Mouse (Mus musculus) midbrain, postnatal 0 days (tissue): ENCODE measurements around the gene Ppp1r3f. TPM values are rescaled to one million over a fixed set of nuclear protein-coding genes. Genes with fewer than 3 reads are reported as not detected.

Source experiments
- ATAC-seq: fragments of 200-750 bp; cut with Nextera tagmentation; 2 replicates; pipeline ENCODE4 v1.8.0; 2017; ENCODE audit warnings: moderate number of reproducible peaks, mild to moderate bottlenecking, moderate TSS enrichment, moderate library complexity; ENCODE audit not compliant: low FRiP score
- DNase-seq: peaks from one replicate; pipeline ENCODE4 v3.0.0-alpha.2; 2015; ENCODE audit warnings: low spot score
- H3K27ac ChIP-seq: fragments of 300-500 bp; sonication (generic); 2 replicates; pipeline ENCODE4 v1.5.1; 2014; ENCODE audit warnings: low read depth, mild to moderate bottlenecking, low read length, mixed read lengths
- H3K27me3 ChIP-seq: fragments of 300-500 bp; sonication (generic); 2 replicates; pipeline ENCODE4 v1.6.1; 2014; ENCODE audit warnings: low read length, control low read depth, mixed read lengths; ENCODE audit not compliant: insufficient read depth
- H3K36me3 ChIP-seq: fragments of 300-500 bp; sonication (generic); 2 replicates; pipeline ENCODE4 v1.6.1; 2014; ENCODE audit warnings: low read length, control low read depth, mixed read lengths; ENCODE audit not compliant: insufficient read depth
- H3K4me1 ChIP-seq: fragments of 300-500 bp; sonication (generic); 2 replicates; pipeline ENCODE4 v1.6.1; 2014; ENCODE audit warnings: mild to moderate bottlenecking, control low read depth, antibody characterized with exemption, low read length, mixed read lengths; ENCODE audit not compliant: insufficient read depth
- H3K4me2 ChIP-seq: fragments of 300-500 bp; sonication (generic); 2 replicates; pipeline ENCODE4 v1.6.1; 2014; ENCODE audit warnings: low read depth, mild to moderate bottlenecking, low read length, mixed read lengths; ENCODE audit not compliant: poor library complexity, severe bottlenecking
- H3K4me3 ChIP-seq: fragments of 300-500 bp; sonication (generic); 2 replicates; pipeline ENCODE4 v1.5.1; 2014; ENCODE audit warnings: low read depth, mild to moderate bottlenecking, low read length, moderate library complexity
- H3K9ac ChIP-seq: fragments of 300-500 bp; sonication (generic); replicated peaks from 2 replicates; pipeline ENCODE4 v1.6.1; 2014; ENCODE audit warnings: mild to moderate bottlenecking, low read length, moderate library complexity, mixed read lengths; ENCODE audit not compliant: poor library complexity, severe bottlenecking
- H3K9me3 ChIP-seq: fragments of 300-500 bp; sonication (generic); 2 replicates; pipeline ENCODE4 v1.6.1; 2016; ENCODE audit warnings: low read length, control low read depth
- CTCF ChIP-seq: IDR thresholded peaks from 2 replicates; pipeline ENCODE4 v1.5.1; 2016; ENCODE audit warnings: antibody characterized with exemption, mild to moderate bottlenecking
- WGBS: fragments of 180-500 bp; shearing (Covaris S2); extraction: QIAGEN DNeasy Blood & Tissue Kit; methylation state at CpG from one replicate; pipeline ENCODE4 v1.1.7; 2014; 5-methylcytosine and 5-hydroxymethylcytosine counted together
- polyA plus RNA-seq: library from polyadenylated mRNA; unstranded; fragments of >200 nt; fragmentation: Nextera tagmentation; extraction: Ambion mirVana; gene quantifications from 2 replicates; pipeline ENCODE4 v1.2.1, GENCODE M21; 2015
- total RNA-seq: library from RNA; depleted of rRNA; stranded (reverse); fragments of >200 nt; gene quantifications from 2 replicates; pipeline ENCODE4 v1.2.3, GENCODE M21; 2014

Ppp1r3f gene
- total and polyA plus RNA-seq, 2 experiments from 2014 or later, result 9.4 to 27.3 TPM

DNA sequence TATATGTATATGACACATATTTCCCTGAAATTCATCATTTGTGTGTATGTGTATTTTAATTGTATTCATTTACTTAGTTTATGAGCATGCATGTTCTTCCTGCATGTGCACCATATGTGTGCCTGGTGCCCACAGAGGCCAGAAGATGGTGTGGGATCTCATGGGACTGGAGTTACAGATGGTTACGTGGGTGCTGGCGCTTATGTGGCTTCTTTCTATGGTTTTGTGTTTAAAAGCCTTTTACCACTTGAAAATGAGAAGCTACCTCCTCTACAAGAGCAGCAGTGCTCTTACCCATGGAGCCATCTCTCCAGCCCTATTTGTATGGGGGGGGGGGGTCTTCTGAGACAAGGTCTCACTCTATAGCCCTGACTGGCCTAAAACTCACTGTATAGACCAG lies 7.1 kb upstream of the Ppp1r3f start:
- Histone ChIP-seq H3K27ac (no peak overlapping the region), H3K4me1 (no peaks in the 10 kb centered on the region), H3K4me3 (no peak overlapping the region), H3K9me3 (no peaks in the 10 kb centered on the region), H3K27me3 (no peaks in the 10 kb centered on the region), H3K4me2 (no peak overlapping the region), H3K9ac (no peak overlapping the region), H3K36me3 (no peaks in the 10 kb centered on the region)
- DNase-seq, result no peak
- 83% methylated on average over 2 of the region's 2 CpGs for WGBS
- ATAC-seq, result no peak
- TF ChIP-seq CTCF, result no peak

DNA sequence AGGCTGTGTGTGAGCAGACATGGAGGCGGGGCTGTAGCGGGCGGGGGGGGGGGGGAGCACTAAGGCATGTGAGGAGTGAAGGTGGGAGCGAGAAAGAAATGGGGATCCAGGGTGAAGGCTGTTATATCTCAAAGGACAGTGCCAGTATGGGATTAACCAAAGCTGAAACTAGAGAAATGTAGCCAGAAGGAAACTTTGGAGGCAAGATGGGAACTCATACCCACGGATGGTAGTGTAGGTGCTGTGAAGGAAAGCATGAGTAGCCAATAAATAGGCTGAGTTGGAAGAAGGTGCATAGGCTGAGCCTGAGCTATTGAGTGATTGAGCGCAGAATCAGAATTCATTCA lies 775 bp upstream of the Ppp1r3f start:
- DNase-seq (no peak), ATAC-seq (no peak)
- Histone ChIP-seq H3K27ac (peak overlapping the region; percentile 68; the same call in 1 of the 2 replicates), H3K9ac (no peak overlapping the region), H3K36me3 (no peaks in the 10 kb centered on the region), H3K4me2 (peak overlapping the region; percentile 36), H3K9me3 (no peaks in the 10 kb centered on the region), H3K27me3 (no peaks in the 10 kb centered on the region), H3K4me1 (peaks cover 4% of the 10 kb centered on the region; the same call in 1 of the 2 replicates), H3K4me3 (peak overlapping the region; percentile 49)
- 24% methylated on average over 5 of the region's 6 CpGs for WGBS
- no peak for TF ChIP-seq CTCF

DNA sequence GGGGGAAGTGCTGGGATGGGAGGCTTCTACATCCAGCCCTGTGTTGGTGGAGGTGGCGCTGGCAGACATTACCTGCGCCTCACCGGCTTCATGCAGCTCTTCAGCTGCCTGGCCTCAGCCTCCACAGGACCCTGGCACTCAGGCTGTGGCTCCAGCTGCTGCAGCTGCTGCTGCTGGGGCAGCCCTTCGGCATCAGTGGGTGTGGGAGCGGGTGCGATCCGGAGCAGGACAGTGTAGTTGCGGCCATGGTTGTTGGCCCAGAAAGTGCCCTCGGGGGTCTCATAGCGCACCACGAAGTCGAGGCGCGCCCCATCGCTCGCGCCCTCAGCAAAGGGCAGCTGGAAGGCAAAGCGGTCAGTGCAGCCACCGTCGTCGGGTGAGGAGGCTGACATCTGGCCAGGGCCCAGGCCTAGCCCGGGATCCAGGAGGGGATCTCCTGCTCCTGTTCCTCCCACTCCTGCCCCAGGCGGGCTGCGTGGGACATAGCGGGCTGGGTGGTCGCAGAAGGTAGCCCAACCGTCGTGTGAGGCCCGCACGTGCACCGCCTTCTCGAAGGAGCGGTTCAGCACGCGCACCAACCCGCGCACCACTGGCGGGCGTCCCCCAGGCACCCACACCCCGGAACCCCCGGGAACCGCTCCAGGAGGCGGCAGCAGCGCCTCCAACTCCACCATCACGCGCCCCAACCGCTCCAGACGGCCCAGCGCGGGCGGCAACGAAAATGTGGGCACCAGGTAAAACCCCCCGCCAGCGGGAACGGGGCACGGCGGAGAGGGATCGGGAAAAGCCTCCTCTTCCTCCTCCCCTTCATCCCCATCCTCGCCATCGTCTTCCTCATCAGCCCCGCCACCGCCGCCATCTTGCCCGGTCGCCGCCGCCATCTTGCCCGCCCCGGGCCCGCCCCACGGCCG lies 652 bp downstream of the Ppp1r3f start, which contains the start of gene Foxp3:
Gene Foxp3, plus strand, starts transcription at position 469 of the 911 bp plus-strand sequence.
- Histone ChIP-seq H3K27ac (peak within 1 kb of the TSS; percentile 90), H3K36me3 (no peaks in the 10 kb centered on the region), H3K4me1 (peaks cover 4% of the 10 kb centered on the region; the same call in 1 of the 2 replicates), H3K9ac (peak within 1 kb of the TSS; percentile 69), H3K4me3 (peak within 1 kb of the TSS; percentile 49), H3K4me2 (peak within 1 kb of the TSS; percentile 53), H3K27me3 (no peaks in the 10 kb centered on the region), H3K9me3 (no peaks in the 10 kb centered on the region)
- peak; percentile 74 for ATAC-seq
- peak; percentile 5 for DNase-seq
- TF ChIP-seq CTCF, result no peak
- WGBS, result 48% methylated on average over 45 of the region's 72 CpGs

GRCm38 (mm10) chrX:7572466-7572865 lies 1.6 kb downstream of the Ppp1r3f start:
- no peak for DNase-seq
- Histone ChIP-seq H3K4me2 (0 out of 2 replicates have a peak overlapping the region, but pooled peaks have one; percentile 53), H3K27ac (no peak overlapping the region), H3K36me3 (no peaks in the 10 kb centered on the region), H3K4me3 (no peak overlapping the region), H3K4me1 (peaks cover 4% of the 10 kb centered on the region; the same call in 1 of the 2 replicates), H3K9me3 (no peaks in the 10 kb centered on the region), H3K9ac (no peak overlapping the region), H3K27me3 (no peaks in the 10 kb centered on the region)
- 83% methylated on average over 10 of the region's 10 CpGs for WGBS
- ATAC-seq, result no peak
- TF ChIP-seq CTCF, result no peak

DNA sequence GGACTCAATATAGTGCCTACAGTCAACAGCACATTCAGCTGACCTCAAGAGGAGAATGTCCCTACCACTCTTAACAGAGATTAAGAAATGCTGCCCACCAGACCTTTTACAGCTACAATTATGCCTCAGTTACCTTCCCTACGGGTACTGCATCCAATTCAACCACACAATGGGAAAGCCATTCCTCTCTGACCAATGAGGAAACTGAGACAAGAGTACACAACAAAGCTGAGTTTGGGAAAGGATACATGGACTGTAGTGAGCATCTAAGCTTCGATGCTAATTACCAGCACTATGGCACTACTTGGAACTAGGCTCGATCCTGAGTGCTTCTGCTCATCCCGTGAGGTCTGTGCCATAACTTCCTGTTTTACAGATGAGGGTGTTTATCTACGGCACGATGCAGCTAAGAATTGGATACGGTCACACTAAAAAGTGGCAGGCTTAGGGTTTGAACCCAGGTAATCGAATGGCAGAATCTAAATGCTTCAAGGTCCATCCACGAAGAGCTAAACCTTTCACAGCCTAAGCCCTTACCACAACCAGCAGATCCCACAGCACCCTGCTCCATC lies 2.4 kb downstream of the Ppp1r3f start:
- Histone ChIP-seq H3K27me3 (no peaks in the 10 kb centered on the region), H3K4me3 (no peak overlapping the region), H3K36me3 (no peaks in the 10 kb centered on the region), H3K9me3 (no peaks in the 10 kb centered on the region), H3K9ac (no peak overlapping the region), H3K4me2 (no peak overlapping the region), H3K27ac (no peak overlapping the region), H3K4me1 (peaks cover 4% of the 10 kb centered on the region; the same call in 1 of the 2 replicates)
- TF ChIP-seq CTCF, result no peak
- ATAC-seq (no peak), DNase-seq (no peak)
- 91% methylated on average over 9 of the region's 9 CpGs for WGBS
